ENCODE assay signal across 8 mouse cellular contexts in genomic region chr3:133092274-133092853, GRCm38 (mm10). TPM values are rescaled to one million over a fixed set of nuclear protein-coding genes. Genes with fewer than 3 reads are reported as not detected.
DNase-seq lines count a peak whose midpoint lies in the region; ATAC-seq lines count a peak whose summit lies in the region.

No protein-coding gene starts in this region.

- ATAC-seq in neural tube, embryonic 11.5 days (ENCODE audit: insufficient read depth, low FRiP score, low TSS enrichment), result no peak
- no peak for ATAC-seq in forebrain, embryonic 12.5 days (ENCODE audit: low FRiP score)
- no peak for ATAC-seq in liver, embryonic 12.5 days
- no peak for ATAC-seq in stomach, embryonic 15.5 days (ENCODE audit: insufficient read depth, low FRiP score, low read depth)

- peak overlapping the region; percentile 97 for H3K27ac ChIP-seq in neural tube, embryonic 11.5 days (ENCODE audit: low read depth, low read length)
- peak overlapping the region; percentile 99 for H3K27ac ChIP-seq in forebrain, embryonic 12.5 days
- H3K27ac ChIP-seq in liver, embryonic 12.5 days, result peak overlapping the region; percentile 96
- peak overlapping the region; percentile 98 for H3K27ac ChIP-seq in stomach, embryonic 15.5 days

- no peaks in the 10 kb centered on the region for H3K27me3 ChIP-seq in neural tube, embryonic 11.5 days (ENCODE audit: control insufficient read depth, insufficient read depth, low read length)
- no peaks in the 10 kb centered on the region for H3K27me3 ChIP-seq in forebrain, embryonic 12.5 days
- H3K27me3 ChIP-seq in liver, embryonic 12.5 days (replicated peaks), result no peaks in the 10 kb centered on the region
- no peaks in the 10 kb centered on the region for H3K27me3 ChIP-seq in stomach, embryonic 15.5 days (replicated peaks)

- H3K36me3 ChIP-seq in neural tube, embryonic 11.5 days (ENCODE audit: control insufficient read depth, insufficient read depth, low read length), result no peaks in the 10 kb centered on the region
- H3K36me3 ChIP-seq in forebrain, embryonic 12.5 days (replicated peaks), result peaks cover 5% of the 10 kb centered on the region; the same call in 1 of the 2 replicates
- peaks cover 8% of the 10 kb centered on the region for H3K36me3 ChIP-seq in liver, embryonic 12.5 days
- H3K36me3 ChIP-seq in stomach, embryonic 15.5 days, result no peaks in the 10 kb centered on the region

- no peaks in the 10 kb centered on the region for H3K9me3 ChIP-seq in neural tube, embryonic 11.5 days (ENCODE audit: control insufficient read depth, low read length)
- no peaks in the 10 kb centered on the region for H3K9me3 ChIP-seq in forebrain, embryonic 12.5 days
- no peaks in the 10 kb centered on the region for H3K9me3 ChIP-seq in liver, embryonic 12.5 days (replicated peaks)
- H3K9me3 ChIP-seq in stomach, embryonic 15.5 days, result no peaks in the 10 kb centered on the region

- WGBS in neural tube, embryonic 11.5 days, result 1% methylated on average over 7 of the region's 7 CpGs
- 0% methylated on average over 7 of the region's 7 CpGs for WGBS in forebrain, embryonic 12.5 days
- under 1% methylated on average over 7 of the region's 7 CpGs for WGBS in liver, embryonic 12.5 days (ENCODE audit: insufficient replicate concordance)
- 0% methylated on average over 7 of the region's 7 CpGs for WGBS in stomach, embryonic 15.5 days

- peak overlapping the region; percentile 78 for H3K4me2 ChIP-seq in neural tube, embryonic 11.5 days (ENCODE audit: low read depth)
- peak overlapping the region; percentile 63 for H3K4me2 ChIP-seq in forebrain, embryonic 12.5 days
- peak overlapping the region; percentile 76 for H3K4me2 ChIP-seq in liver, embryonic 12.5 days
- H3K4me2 ChIP-seq in stomach, embryonic 15.5 days, result peak overlapping the region; percentile 55

- H3K4me1 ChIP-seq in neural tube, embryonic 11.5 days (ENCODE audit: control insufficient read depth, insufficient read depth, low read length), result peaks cover 7% of the 10 kb centered on the region; the same call in 1 of the 2 replicates
- peaks cover 30% of the 10 kb centered on the region for H3K4me1 ChIP-seq in forebrain, embryonic 12.5 days
- H3K4me1 ChIP-seq in liver, embryonic 12.5 days, result peaks cover 39% of the 10 kb centered on the region
- peaks cover 3% of the 10 kb centered on the region; the same call in 1 of the 2 replicates for H3K4me1 ChIP-seq in stomach, embryonic 15.5 days

- no peak for DNase-seq in neural tube, embryonic 11.5 days (ENCODE audit: low spot score)
- DNase-seq in neural tube, embryonic 10.5 days (ENCODE audit: extremely low spot score, low spot score), result no peak
- DNase-seq in cerebellum, postnatal 14 days, result no peak
- DNase-seq in thymus, postnatal 25 days, result no peak
- no peak for DNase-seq in left cerebral cortex, adult 11 months (ENCODE audit: low spot score)

- peak overlapping the region; percentile 72 for H3K4me3 ChIP-seq in neural tube, embryonic 11.5 days (ENCODE audit: low read depth, low read length)
- peak overlapping the region; percentile 90 for H3K4me3 ChIP-seq in forebrain, embryonic 12.5 days (replicated peaks)
- peak overlapping the region; percentile 86 for H3K4me3 ChIP-seq in liver, embryonic 12.5 days
- peak overlapping the region; percentile 90 for H3K4me3 ChIP-seq in stomach, embryonic 15.5 days (replicated peaks)

- peak overlapping the region; percentile 92 for H3K9ac ChIP-seq in neural tube, embryonic 11.5 days (ENCODE audit: low read length)
- peak overlapping the region; percentile 95 for H3K9ac ChIP-seq in forebrain, embryonic 12.5 days
- H3K9ac ChIP-seq in liver, embryonic 12.5 days, result peak overlapping the region; percentile 97
- H3K9ac ChIP-seq in stomach, embryonic 15.5 days, result peak overlapping the region; percentile 84

RNA-seq across cellular contexts. Expression of gene Gstcd, which starts 0.5 kb away (rescaled TPM):
- 9.7 and 11.0 TPM in 2 replicates for polyA plus RNA-seq in neural tube, embryonic 11.5 days (2014; fragmentation: Nextera tagmentation; extraction: Ambion mirVana)
- 8.5 and 10.5 TPM in 2 replicates for polyA plus RNA-seq in forebrain, embryonic 12.5 days (2016; fragmentation: Nextera tagmentation; extraction: Ambion mirVana)
- polyA plus RNA-seq in liver, embryonic 12.5 days (2016; fragmentation: Nextera tagmentation; extraction: Ambion mirVana), result 5.9 and 6.3 TPM in 2 replicates
- polyA plus RNA-seq in stomach, embryonic 15.5 days (2015; fragmentation: Nextera tagmentation; extraction: Ambion mirVana), result 6.6 and 6.9 TPM in 2 replicates

RNA-seq across cellular contexts. Expression of gene Ints12, which starts 0.7 kb away (rescaled TPM):
- 23.8 and 24.1 TPM in 2 replicates for polyA plus RNA-seq in neural tube, embryonic 11.5 days (2014; fragmentation: Nextera tagmentation; extraction: Ambion mirVana)
- polyA plus RNA-seq in forebrain, embryonic 12.5 days (2016; fragmentation: Nextera tagmentation; extraction: Ambion mirVana), result 24.3 and 26.3 TPM in 2 replicates
- polyA plus RNA-seq in liver, embryonic 12.5 days (2016; fragmentation: Nextera tagmentation; extraction: Ambion mirVana), result 11.7 and 12.5 TPM in 2 replicates
- 20.9 and 24.4 TPM in 2 replicates for polyA plus RNA-seq in stomach, embryonic 15.5 days (2015; fragmentation: Nextera tagmentation; extraction: Ambion mirVana)
